Mouse (Mus musculus) CH12.LX (cell line): ENCODE measurements around the gene Pknox2. TPM values are rescaled to one million over a fixed set of nuclear protein-coding genes. Genes with fewer than 3 reads are reported as not detected.

Source experiments
- DNase-seq: peaks from one replicate; pipeline ENCODE4 v3.0.0-alpha.2; 2013; ENCODE audit errors: extremely low read depth
- H3K27ac ChIP-seq: 2 replicates; pipeline ENCODE4 v1.5.1; 2012; ENCODE audit warnings: low read depth, mild to moderate bottlenecking, control low read depth, moderate library complexity; ENCODE audit not compliant: insufficient read depth
- H3K27me3 ChIP-seq: replicated peaks from 2 replicates; pipeline ENCODE3; 2012; ENCODE audit warnings: inconsistent platforms
- H3K36me3 ChIP-seq, 2 experiments: replicated peaks in 1 of 2; 2 replicates each; pipeline versions ENCODE3 to v1.6.1; 2012; ENCODE audit warnings: inconsistent platforms in 1 of 2, low read length in 1 of 2, mild to moderate bottlenecking in 1 of 2, mixed read lengths in 1 of 2, moderate library complexity in 1 of 2; ENCODE audit not compliant: control insufficient read depth in 1 of 2, insufficient read depth in 1 of 2
- H3K4me1 ChIP-seq, 2 experiments: 2 replicates each; pipeline ENCODE4 v1.6.1; 2012; ENCODE audit warnings: inconsistent platforms in 1 of 2, moderate library complexity in 1 of 2; ENCODE audit not compliant: insufficient read depth in 2 of 2, control insufficient read depth in 1 of 2
- H3K4me2 ChIP-seq: 2 replicates; pipeline ENCODE4 v1.6.1; 2012; ENCODE audit warnings: low read depth, mild to moderate bottlenecking, control low read depth; ENCODE audit not compliant: poor library complexity, insufficient read depth, severe bottlenecking
- H3K4me3 ChIP-seq, 3 experiments: fragments of 150-350 bp in 1 of 3; sonication (generic) in 1 of 3; replicated peaks in 1 of 3; 2 replicates each; pipeline versions ENCODE3 to v1.5.1; 2011 to 2012; ENCODE audit warnings: low read depth in 2 of 3, low read length in 2 of 3, mild to moderate bottlenecking in 2 of 3, moderate library complexity in 2 of 3, control low read depth in 1 of 3, improper control_type of control experiment in 1 of 3, inconsistent platforms in 1 of 3, mixed read lengths in 1 of 3; ENCODE audit not compliant: poor library complexity in 1 of 3
- H3K79me2 ChIP-seq: replicated peaks from 2 replicates; pipeline ENCODE4 v1.6.1; 2012; ENCODE audit warnings: mild to moderate bottlenecking, moderate library complexity; ENCODE audit not compliant: control insufficient read depth, poor library complexity, insufficient read depth, severe bottlenecking; ENCODE audit errors: extremely low read depth
- H3K9ac ChIP-seq: 2 replicates; pipeline ENCODE4 v1.6.1; 2012; ENCODE audit warnings: low read depth, mild to moderate bottlenecking, control low read depth, moderate library complexity; ENCODE audit not compliant: insufficient read depth
- H3K9me3 ChIP-seq: replicated peaks from 2 replicates; pipeline ENCODE3; 2012; ENCODE audit warnings: low read length, inconsistent platforms, mixed read lengths
- BHLHE40 ChIP-seq: IDR thresholded peaks from 2 replicates; pipeline ENCODE4 v1.6.1; 2011; ENCODE audit warnings: mild to moderate bottlenecking, low read depth, low read length, improper control_type of control experiment
- CHD2 ChIP-seq: IDR thresholded peaks from 2 replicates; pipeline ENCODE4 v1.6.1; 2011; ENCODE audit warnings: low read length, improper control_type of control experiment
- CTCF ChIP-seq, 2 experiments: IDR thresholded peaks in 1 of 2; conservative IDR thresholded peaks in 1 of 2; 2 replicates each; pipeline ENCODE4 v1.5.1; 2011 to 2012; ENCODE audit warnings: low read depth in 2 of 2, low read length in 2 of 2, improper control_type of control experiment in 1 of 2, inconsistent platforms in 1 of 2, mild to moderate bottlenecking in 1 of 2, moderate library complexity in 1 of 2
- E2F4 ChIP-seq: IDR thresholded peaks from 2 replicates; pipeline ENCODE4 v1.6.1; 2011; ENCODE audit warnings: low read depth, low read length, improper control_type of control experiment; ENCODE audit not compliant: insufficient replicate concordance
- ELF1 ChIP-seq: IDR thresholded peaks from 2 replicates; pipeline ENCODE4 v1.6.1; 2014; ENCODE audit warnings: low read depth, mild to moderate bottlenecking, inconsistent platforms, low read length, improper control_type of control experiment
- EP300 ChIP-seq: IDR thresholded peaks from 2 replicates; pipeline ENCODE4 v1.6.1; 2011; ENCODE audit warnings: low read length, improper control_type of control experiment
- ETS1 ChIP-seq: conservative IDR thresholded peaks from 2 replicates; pipeline ENCODE4 v1.6.1; 2012; ENCODE audit warnings: low read depth, mild to moderate bottlenecking, inconsistent platforms, low read length, improper control_type of control experiment, moderate library complexity
- GABPA ChIP-seq: IDR thresholded peaks from 2 replicates; pipeline ENCODE4 v1.6.1; 2012; ENCODE audit warnings: low read depth, low read length, improper control_type of control experiment, inconsistent platforms; ENCODE audit not compliant: insufficient replicate concordance
- HCFC1 ChIP-seq: IDR thresholded peaks from 2 replicates; pipeline ENCODE4 v1.6.1; 2012; ENCODE audit warnings: low read depth, mild to moderate bottlenecking, inconsistent platforms, low read length, improper control_type of control experiment
- IRF4 ChIP-seq: IDR thresholded peaks from 2 replicates; pipeline ENCODE4 v1.6.1; 2014; ENCODE audit warnings: low read depth, mild to moderate bottlenecking, inconsistent platforms, low read length, improper control_type of control experiment
- JUN ChIP-seq: IDR thresholded peaks from 2 replicates; pipeline ENCODE4 v1.6.1; 2011; ENCODE audit warnings: low read depth, mild to moderate bottlenecking, low read length, improper control_type of control experiment, moderate library complexity; ENCODE audit not compliant: insufficient read depth
- JUND ChIP-seq: conservative IDR thresholded peaks from 2 replicates; pipeline ENCODE4 v1.6.1; 2011; ENCODE audit warnings: low read depth, low read length, improper control_type of control experiment
- KAT2A ChIP-seq: IDR thresholded peaks from 2 replicates; pipeline ENCODE4 v1.6.1; 2012; ENCODE audit warnings: low read length, improper control_type of control experiment, inconsistent platforms; ENCODE audit not compliant: insufficient replicate concordance
- MAFK ChIP-seq: IDR thresholded peaks from 2 replicates; pipeline ENCODE4 v1.6.1; 2011; ENCODE audit warnings: low read length, improper control_type of control experiment; ENCODE audit not compliant: insufficient replicate concordance
- MAX ChIP-seq: IDR thresholded peaks from 2 replicates; pipeline ENCODE4 v1.6.1; 2011; ENCODE audit warnings: low read length, improper control_type of control experiment
- MAZ ChIP-seq: IDR thresholded peaks from 2 replicates; pipeline ENCODE4 v1.6.1; 2012; ENCODE audit warnings: low read depth, mild to moderate bottlenecking, inconsistent platforms, low read length, improper control_type of control experiment, moderate library complexity
- MEF2A ChIP-seq: IDR thresholded peaks from 2 replicates; pipeline ENCODE4 v1.6.1; 2014; ENCODE audit warnings: low read depth, mild to moderate bottlenecking, inconsistent platforms, low read length, improper control_type of control experiment, borderline replicate concordance
- MYC ChIP-seq: IDR thresholded peaks from 2 replicates; pipeline ENCODE4 v1.6.1; 2011; ENCODE audit warnings: low read depth, mild to moderate bottlenecking, improper control_type of control experiment, low read length
- NELFE ChIP-seq: IDR thresholded peaks from 2 replicates; pipeline ENCODE4 v1.6.1; 2011; ENCODE audit warnings: low read depth, low read length, improper control_type of control experiment
- PAX5 ChIP-seq: IDR thresholded peaks from 2 replicates; pipeline ENCODE4 v1.6.1; 2012; ENCODE audit warnings: low read length, inconsistent platforms, mixed read lengths
- POLR2A ChIP-seq: IDR thresholded peaks from 2 replicates; pipeline ENCODE4 v1.6.1; 2011; ENCODE audit warnings: low read depth, mild to moderate bottlenecking, improper control_type of control experiment, low read length
- POLR2AphosphoS2 ChIP-seq: IDR thresholded peaks from 2 replicates; pipeline ENCODE4 v1.6.1; 2011; ENCODE audit warnings: low read depth, low read length, improper control_type of control experiment
- RAD21 ChIP-seq: IDR thresholded peaks from 2 replicates; pipeline ENCODE4 v1.6.1; 2011; ENCODE audit warnings: low read depth, mild to moderate bottlenecking, low read length, improper control_type of control experiment, moderate library complexity
- RCOR1 ChIP-seq: conservative IDR thresholded peaks from 2 replicates; pipeline ENCODE4 v1.6.1; 2012; ENCODE audit warnings: low read depth, mild to moderate bottlenecking, inconsistent platforms, low read length, improper control_type of control experiment
- SIN3A ChIP-seq: IDR thresholded peaks from 2 replicates; pipeline ENCODE4 v1.6.1; 2012; ENCODE audit warnings: low read length, improper control_type of control experiment, inconsistent platforms
- SMC3 ChIP-seq: IDR thresholded peaks from 2 replicates; pipeline ENCODE4 v1.6.1; 2011; ENCODE audit warnings: low read depth, low read length, improper control_type of control experiment
- TBP ChIP-seq: conservative IDR thresholded peaks from 2 replicates; pipeline ENCODE4 v1.6.1; 2011; ENCODE audit warnings: low read depth, low read length, improper control_type of control experiment
- TCF12 ChIP-seq: IDR thresholded peaks from 2 replicates; pipeline ENCODE4 v1.6.1; 2014; ENCODE audit warnings: low read depth, mild to moderate bottlenecking, inconsistent platforms, low read length, improper control_type of control experiment
- UBTF ChIP-seq: IDR thresholded peaks from 2 replicates; pipeline ENCODE4 v1.6.1; 2012; ENCODE audit warnings: low read depth, mild to moderate bottlenecking, inconsistent platforms, low read length, improper control_type of control experiment, moderate library complexity
- USF1 ChIP-seq: IDR thresholded peaks from 2 replicates; pipeline ENCODE4 v1.6.1; 2014; ENCODE audit warnings: low read depth, mild to moderate bottlenecking, inconsistent platforms, low read length, improper control_type of control experiment
- ZC3H11A ChIP-seq: IDR thresholded peaks from 2 replicates; pipeline ENCODE4 v1.6.1; 2012; ENCODE audit warnings: low read depth, mild to moderate bottlenecking, inconsistent platforms, low read length, improper control_type of control experiment
- ZKSCAN1 ChIP-seq: IDR thresholded peaks from 2 replicates; pipeline ENCODE4 v1.6.1; 2012; ENCODE audit warnings: low read depth, inconsistent platforms, low read length, improper control_type of control experiment, borderline replicate concordance
- ZMIZ1 ChIP-seq: IDR thresholded peaks from 2 replicates; pipeline ENCODE4 v1.6.1; 2012; ENCODE audit warnings: low read depth, mild to moderate bottlenecking, inconsistent platforms, low read length, improper control_type of control experiment
- ZNF384 ChIP-seq: IDR thresholded peaks from 2 replicates; pipeline ENCODE4 v1.6.1; 2012; ENCODE audit warnings: low read depth, low read length, improper control_type of control experiment, inconsistent platforms
- dilution Hi-C: fragments of 300-500 bp; cut with MboI; formaldehyde crosslinking; loops from 2 replicates; pipeline ENCODE4 v1.14.3; 2020; ENCODE audit warnings: low sequenced_read_pairs; ENCODE audit not compliant: extremely low pct_unique_long_range_greater_than_20kb, extremely low pct_ligation_motif_present
- in situ Hi-C: fragments of 300-500 bp; cut with MboI; formaldehyde crosslinking; loops from 3 replicates; pipeline ENCODE4 v1.14.3; 2019; ENCODE audit warnings: low sequenced_read_pairs, low pct_ligation_motif_present, low pct_unique_long_range_greater_than_20kb, mixed read lengths
- polyA plus RNA-seq: library from polyadenylated mRNA; unstranded; fragments of >175 nt; gene quantifications from 2 replicates; pipeline ENCODE4 v1.2.1, GENCODE M21; 2012; ENCODE audit warnings: low read depth; ENCODE audit not compliant: insufficient read length
- total RNA-seq, 2 experiments: library from RNA; depleted of rRNA; stranded (reverse); fragments of 300-350 nt in 1 of 2; fragments of >200 nt in 1 of 2; gene quantifications; 2 replicates each; pipeline ENCODE4 v1.2.3; 2012 to 2014

Gene Pknox2
- total and polyA plus RNA-seq, 3 experiments, result 0.08 to 0.11 TPM; not detected in 1

DNA sequence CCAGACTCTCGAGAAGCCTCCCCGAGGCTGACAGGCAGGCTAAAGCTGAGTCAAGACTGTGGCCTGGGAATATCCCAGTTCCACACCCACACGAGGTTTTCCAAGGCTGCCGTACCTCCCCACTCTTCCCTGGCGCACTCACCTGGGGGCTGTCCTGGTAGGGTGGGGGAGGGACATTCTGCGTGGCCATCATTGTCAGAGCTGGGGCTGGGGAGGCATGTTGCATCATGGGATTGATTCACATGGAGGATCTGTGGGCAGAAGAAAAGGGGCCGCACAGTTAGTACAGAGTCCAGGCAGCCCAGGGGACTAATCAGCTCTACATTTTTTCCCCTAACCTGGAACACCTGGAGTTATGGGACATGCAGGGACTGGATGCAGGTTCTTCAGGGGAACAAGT lies 179.0 kb downstream of the Pknox2 start:
- DNase-seq, result no peak
- in situ Hi-C loops (no loop called here), dilution Hi-C loops (no loop called here)
- Histone ChIP-seq H3K9me3 (no peaks in the 10 kb centered on the region), H3K4me3 (no peak overlapping the region), H3K4me1 (peaks cover 0 to 23% of the 10 kb centered on the region in 2 experiments; a peak in 1 of 4 replicates), H3K4me2 (no peak overlapping the region), H3K27me3 (peaks cover 7% of the 10 kb centered on the region), H3K9ac (no peak overlapping the region), H3K79me2 (no peaks in the 10 kb centered on the region), H3K36me3 (no peaks in the 10 kb centered on the region), H3K27ac (no peak overlapping the region)
- TF ChIP-seq POLR2A (no peak), ELF1 (no peak), SIN3A (no peak), POLR2AphosphoS2 (no peak), ZMIZ1 (no peak), ZC3H11A (no peak)

DNA sequence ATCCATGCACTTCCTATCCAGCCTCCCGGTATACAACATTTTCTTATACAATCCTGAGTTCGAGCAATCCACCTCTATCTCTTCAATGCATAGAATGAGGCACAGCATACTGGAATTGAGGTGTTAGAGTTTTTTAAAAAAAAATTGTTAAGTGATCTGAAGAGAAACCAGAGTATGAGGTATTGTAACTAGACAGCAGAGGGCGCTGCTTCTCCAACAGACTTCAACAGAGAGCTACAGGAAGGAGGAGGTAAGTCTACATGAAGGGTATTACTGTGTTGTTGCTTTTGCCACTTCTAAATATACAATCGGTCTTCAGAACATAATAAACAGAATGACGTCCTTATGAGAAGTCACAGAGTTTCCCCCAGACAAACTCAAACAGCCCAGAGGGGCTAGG lies 181.5 kb downstream of the Pknox2 start:
- no peaks in the 10 kb centered on the region for H3K9me3 ChIP-seq
- peaks cover 10% of the 10 kb centered on the region for H3K27me3 ChIP-seq
- TF ChIP-seq TCF12, result no peak
- peak; percentile 42 for TF ChIP-seq SMC3
- TF ChIP-seq KAT2A, result no peak
- no peak for TF ChIP-seq POLR2AphosphoS2
- TF ChIP-seq NELFE, result no peak
- no peak for TF ChIP-seq MAX
- TF ChIP-seq CTCF (conservative IDR thresholded peaks at IDR 0.05 in 1 of 2, IDR thresholded peaks at IDR 0.05 in 1 of 2; ENCODE audit: low read depth in 2 of 2, low read length in 2 of 2), result peak; percentile 41 to 62; a peak in 3 of 4 replicates
- no peak for TF ChIP-seq RCOR1
- no peak for TF ChIP-seq IRF4
- TF ChIP-seq BHLHE40, result no peak
- TF ChIP-seq HCFC1, result no peak
- no peak for TF ChIP-seq PAX5
- TF ChIP-seq MYC, result no peak
- no peak for TF ChIP-seq JUN
- TF ChIP-seq ZKSCAN1, result no peak
- no peak for TF ChIP-seq SIN3A
- no peak for TF ChIP-seq MAFK
- no peak for TF ChIP-seq TBP
- no peak for TF ChIP-seq ZC3H11A
- no peak for TF ChIP-seq MEF2A
- no peak for TF ChIP-seq JUND
- peak; percentile 50; the same call in 1 of the 2 replicates for TF ChIP-seq ZNF384
- no peak for TF ChIP-seq USF1
- no peak for TF ChIP-seq EP300
- TF ChIP-seq ZMIZ1, result no peak
- peak; percentile 40 for TF ChIP-seq RAD21
- no peak for TF ChIP-seq E2F4
- no peak for TF ChIP-seq MAZ
- TF ChIP-seq UBTF, result no peak
- TF ChIP-seq ETS1, result no peak
- TF ChIP-seq CHD2, result no peak
- no peak for TF ChIP-seq GABPA
- TF ChIP-seq, all 38 proteins: peak for 4
- Histone ChIP-seq H3K9ac (no peak overlapping the region), H3K27ac (no peak overlapping the region), H3K4me1 (peaks cover 0 to 24% of the 10 kb centered on the region in 2 experiments; a peak in 1 of 4 replicates), H3K4me2 (no peak overlapping the region), H3K36me3 (no peaks in the 10 kb centered on the region), H3K79me2 (no peaks in the 10 kb centered on the region), H3K4me3 (no peak overlapping the region)
- in situ Hi-C loops, result no loop called here
- dilution Hi-C loops, result no loop called here
- peak; percentile 53 for DNase-seq
